Mouse (Mus musculus) midbrain, embryonic 11.5 days (tissue): Measurements from ENCODE around the gene Pi4kb. TPM values are rescaled to one million over a fixed set of nuclear protein-coding genes. Genes with fewer than 3 reads are reported as not detected.

Source experiments
- ATAC-seq: fragments of 200-750 bp; cut with Nextera tagmentation; 2 replicates; pipeline ENCODE4 v1.8.0; 2017; ENCODE audit warnings: moderate TSS enrichment, moderate library complexity; ENCODE audit not compliant: low FRiP score
- DNase-seq: peaks from one replicate; pipeline ENCODE4 v3.0.0; 2015; ENCODE audit warnings: low spot score; ENCODE audit errors: missing footprints
- H3K27ac ChIP-seq: fragments of 300-500 bp; sonication (generic); 2 replicates; pipeline ENCODE4 v1.5.1; 2014; ENCODE audit warnings: low read depth, low read length
- H3K27me3 ChIP-seq: fragments of 300-500 bp; sonication (generic); 2 replicates; pipeline ENCODE4 v1.6.1; 2014; ENCODE audit warnings: mild to moderate bottlenecking, low read length, moderate library complexity, mixed read lengths; ENCODE audit not compliant: control insufficient read depth, insufficient read depth
- H3K36me3 ChIP-seq: fragments of 300-500 bp; sonication (generic); 2 replicates; pipeline ENCODE4 v1.6.1; 2014; ENCODE audit warnings: mild to moderate bottlenecking, low read length, moderate library complexity, mixed read lengths; ENCODE audit not compliant: control insufficient read depth, insufficient read depth
- H3K4me1 ChIP-seq: fragments of 300-500 bp; sonication (generic); 2 replicates; pipeline ENCODE4 v1.6.1; 2014; ENCODE audit warnings: low read length; ENCODE audit not compliant: control insufficient read depth, insufficient read depth
- H3K4me2 ChIP-seq: fragments of 300-500 bp; sonication (generic); 2 replicates; pipeline ENCODE4 v1.6.1; 2014; ENCODE audit warnings: mild to moderate bottlenecking, moderate library complexity
- H3K4me3 ChIP-seq: fragments of 300-500 bp; sonication (generic); 2 replicates; pipeline ENCODE4 v1.5.1; 2014; ENCODE audit warnings: low read depth, low read length
- H3K9ac ChIP-seq: fragments of 300-500 bp; sonication (generic); 2 replicates; pipeline ENCODE4 v1.6.1; 2014; ENCODE audit warnings: low read length
- H3K9me3 ChIP-seq: fragments of 300-500 bp; sonication (generic); 2 replicates; pipeline ENCODE4 v1.6.1; 2016; ENCODE audit warnings: low read length; ENCODE audit not compliant: control insufficient read depth
- WGBS: fragments of 180-500 bp; shearing (Covaris S2); extraction: QIAGEN DNeasy Blood & Tissue Kit; methylation state at CpG from one replicate; pipeline ENCODE4 v1.1.7; 2014; 5-methylcytosine and 5-hydroxymethylcytosine counted together
- polyA plus RNA-seq: library from polyadenylated mRNA; unstranded; fragments of >200 nt; fragmentation: Nextera tagmentation; extraction: Ambion mirVana; gene quantifications from 2 replicates; pipeline ENCODE4 v1.2.1, GENCODE M21; 2014

Pi4kb gene
- polyA plus RNA-seq, 1 experiment from 2014 or later = 21.2 TPM

GRCm38 (mm10) chr3:94952806-94953205 is 21.7 kb upstream of the Pi4kb start:
- 77% methylated on average over 5 of the region's 5 CpGs for WGBS
- Histone ChIP-seq H3K4me2 (peak overlapping the region; percentile 76), H3K36me3 (peaks cover 5% of the 10 kb centered on the region; the same call in 1 of the 2 replicates), H3K4me3 (peak overlapping the region; percentile 70; the same call in 1 of the 2 replicates), H3K9ac (no peak overlapping the region), H3K27me3 (no peaks in the 10 kb centered on the region), H3K4me1 (peaks cover 8% of the 10 kb centered on the region), H3K9me3 (no peaks in the 10 kb centered on the region), H3K27ac (no peak overlapping the region)
- ATAC-seq (no peak), DNase-seq (no peak)

- H3K27me3 ChIP-seq = no peaks in the 10 kb centered on the region
- no peak; the same call in 1 of the 2 replicates for ATAC-seq
- WGBS = 22% methylated on average over 9 of the region's 9 CpGs
- 0 out of 2 replicates have a peak overlapping the region, but pooled peaks have one; percentile 78 for H3K27ac ChIP-seq
- H3K9me3 ChIP-seq = no peaks in the 10 kb centered on the region
- peaks cover 8% of the 10 kb centered on the region for H3K4me1 ChIP-seq
- peak overlapping the region; percentile 81 for H3K9ac ChIP-seq
- H3K36me3 ChIP-seq = peaks cover 6% of the 10 kb centered on the region; the same call in 1 of the 2 replicates
- peak overlapping the region; percentile 70 for H3K4me3 ChIP-seq
- DNase-seq = no peak
- peak overlapping the region; percentile 76 for H3K4me2 ChIP-seq
These were observed 21.2 kb upstream of the Pi4kb start for GRCm38 (mm10) chr3:94953384-94953763.

DNA sequence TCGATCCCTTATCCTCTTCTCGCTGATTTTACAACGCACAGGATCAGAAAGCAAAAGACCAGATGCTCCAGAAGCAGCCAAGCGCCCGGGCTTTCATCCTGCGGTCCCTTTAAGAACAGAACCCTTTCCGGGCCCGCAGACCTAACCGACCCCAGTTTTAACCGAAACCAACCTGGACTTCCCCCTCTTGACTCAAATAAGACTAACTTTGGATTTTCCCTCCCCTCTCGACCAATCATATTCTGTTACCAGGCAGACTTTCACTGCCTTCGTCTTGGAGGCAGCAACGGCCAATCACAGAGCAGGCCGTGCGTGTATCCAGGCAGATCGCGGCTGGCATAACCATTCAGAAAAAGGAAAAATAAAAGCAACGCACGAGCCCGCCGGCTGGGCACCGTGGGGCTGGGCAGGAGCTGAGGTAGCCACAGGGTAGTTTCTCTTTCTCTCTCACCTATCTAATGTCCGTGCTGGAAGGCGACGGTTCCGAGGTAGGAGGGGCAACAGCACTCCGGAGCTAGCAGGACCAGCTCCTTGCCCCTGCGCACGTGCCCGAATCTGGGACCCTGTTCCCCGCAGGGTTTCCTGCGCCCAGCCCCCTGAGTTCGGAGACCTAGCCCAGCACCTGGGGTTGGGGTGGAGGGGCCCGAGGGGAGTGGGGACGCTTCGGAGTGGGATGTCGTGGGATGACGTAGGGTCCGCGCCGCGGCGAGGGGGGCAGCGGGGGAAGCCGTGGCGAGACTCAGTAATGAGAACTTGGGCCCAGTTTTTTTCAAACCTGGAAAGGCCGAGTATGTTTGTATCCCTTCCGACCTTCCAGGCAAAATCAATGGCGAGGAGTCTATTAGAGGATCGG is 20.5 kb upstream of the Pi4kb start, which contains the start of gene Rfx5:
Gene Rfx5 (plus strand): TSS at position 312 of the 853 bp plus-strand sequence.
- peak within 1 kb of the TSS; percentile 70 for H3K4me3 ChIP-seq
- peak within 1 kb of the TSS; percentile 76 for H3K4me2 ChIP-seq
- peaks cover 8% of the 10 kb centered on the region; the same call in 1 of the 2 replicates for H3K36me3 ChIP-seq
- H3K9me3 ChIP-seq = no peaks in the 10 kb centered on the region
- no peaks in the 10 kb centered on the region for H3K27me3 ChIP-seq
- H3K4me1 ChIP-seq = peaks cover 8% of the 10 kb centered on the region
- peak within 1 kb of the TSS; percentile 81 for H3K9ac ChIP-seq
- ATAC-seq (peak; percentile 97), DNase-seq (peak; percentile 98)
- H3K27ac ChIP-seq = peak within 1 kb of the TSS; percentile 78
- under 1% methylated on average over 50 of the region's 50 CpGs for WGBS

DNA sequence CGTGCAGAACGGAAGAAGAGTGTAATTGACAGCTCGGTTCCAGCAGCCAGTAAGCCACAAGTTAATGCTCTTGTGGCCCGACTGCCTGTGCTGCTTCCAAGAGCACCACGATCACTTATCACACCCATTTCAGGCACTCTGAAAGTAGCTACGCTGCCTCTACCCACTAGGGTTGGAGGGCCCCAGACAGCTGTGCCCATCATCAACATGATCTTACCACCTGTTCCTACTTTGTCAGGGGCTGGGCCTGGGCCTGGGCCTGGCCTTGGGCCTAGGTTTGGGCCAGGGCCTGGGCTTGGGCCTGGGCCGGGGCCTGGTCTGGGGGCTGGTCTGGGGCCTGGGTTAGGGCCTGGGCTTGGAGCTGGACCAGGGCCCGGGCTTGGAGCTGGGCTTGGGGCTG is 16.2 kb upstream of the Pi4kb start:
- Histone ChIP-seq H3K4me1 (peaks cover 8% of the 10 kb centered on the region), H3K9me3 (no peaks in the 10 kb centered on the region)

GRCm38 (mm10) chr3:94959871-94960270 is 14.7 kb upstream of the Pi4kb start:
- no peak overlapping the region for H3K27ac ChIP-seq
- peaks cover 4% of the 10 kb centered on the region for H3K4me1 ChIP-seq
- no peaks in the 10 kb centered on the region for H3K27me3 ChIP-seq
- H3K9ac ChIP-seq = no peak overlapping the region
- no peak overlapping the region for H3K4me2 ChIP-seq
- H3K4me3 ChIP-seq = no peak overlapping the region
- DNase-seq (no peak), ATAC-seq (no peak)
- WGBS = 55% methylated on average over 8 of the region's 8 CpGs
- H3K36me3 ChIP-seq = peaks cover 8% of the 10 kb centered on the region; the same call in 1 of the 2 replicates
- H3K9me3 ChIP-seq = no peaks in the 10 kb centered on the region

More for the DNA sequence above, 16.2 kb upstream of the Pi4kb start:
- H3K4me3 ChIP-seq = no peak overlapping the region
- H3K27me3 ChIP-seq = no peaks in the 10 kb centered on the region
- WGBS = 88% methylated on average over 8 of the region's 8 CpGs
- no peak overlapping the region for H3K27ac ChIP-seq
- no peak overlapping the region for H3K4me2 ChIP-seq
- DNase-seq (no peak), ATAC-seq (no peak)
- no peak overlapping the region for H3K9ac ChIP-seq
- H3K36me3 ChIP-seq = peaks cover 8% of the 10 kb centered on the region; the same call in 1 of the 2 replicates

- no peak overlapping the region for H3K4me2 ChIP-seq
- DNase-seq (no peak), ATAC-seq (no peak)
- no peaks in the 10 kb centered on the region for H3K27me3 ChIP-seq
- no peaks in the 10 kb centered on the region; the same call in none of the 2 replicates for H3K4me1 ChIP-seq
- no peak overlapping the region for H3K9ac ChIP-seq
- no peak overlapping the region for H3K27ac ChIP-seq
- peaks cover 8% of the 10 kb centered on the region; the same call in 1 of the 2 replicates for H3K36me3 ChIP-seq
- no peak overlapping the region for H3K4me3 ChIP-seq
- no peaks in the 10 kb centered on the region for H3K9me3 ChIP-seq
- 52% methylated on average over 5 of the region's 5 CpGs for WGBS
These were observed 14.2 kb upstream of the Pi4kb start for GRCm38 (mm10) chr3:94960322-94960721.

DNA sequence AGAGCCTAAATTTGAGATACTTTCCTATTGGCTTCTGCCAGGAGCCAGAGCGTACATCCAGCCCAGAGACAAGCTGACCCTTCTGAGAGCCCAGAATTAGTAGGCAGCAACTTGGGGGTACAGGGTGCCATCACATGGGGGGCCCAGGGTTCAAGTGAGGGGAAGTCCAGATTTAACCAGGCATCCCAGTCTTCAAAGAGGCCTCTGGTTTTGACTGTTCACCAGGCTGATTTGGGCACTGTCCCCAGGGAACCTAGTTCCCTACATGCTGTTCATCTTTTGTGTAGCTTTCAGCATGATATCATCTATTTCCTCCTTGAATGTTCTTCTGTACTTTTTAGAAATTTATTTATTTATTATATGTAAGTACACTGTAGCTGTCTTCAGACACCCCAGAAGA is 9.5 kb upstream of the Pi4kb start:
- DNase-seq = no peak
- Histone ChIP-seq H3K4me3 (no peak overlapping the region), H3K9me3 (no peaks in the 10 kb centered on the region), H3K4me2 (no peak overlapping the region), H3K9ac (no peak overlapping the region), H3K4me1 (no peaks in the 10 kb centered on the region; the same call in 1 of the 2 replicates), H3K27me3 (no peaks in the 10 kb centered on the region), H3K36me3 (no peaks in the 10 kb centered on the region), H3K27ac (no peak overlapping the region)
- 84% methylated on average over 1 of the region's 1 CpGs for WGBS
- ATAC-seq = no peak

DNA sequence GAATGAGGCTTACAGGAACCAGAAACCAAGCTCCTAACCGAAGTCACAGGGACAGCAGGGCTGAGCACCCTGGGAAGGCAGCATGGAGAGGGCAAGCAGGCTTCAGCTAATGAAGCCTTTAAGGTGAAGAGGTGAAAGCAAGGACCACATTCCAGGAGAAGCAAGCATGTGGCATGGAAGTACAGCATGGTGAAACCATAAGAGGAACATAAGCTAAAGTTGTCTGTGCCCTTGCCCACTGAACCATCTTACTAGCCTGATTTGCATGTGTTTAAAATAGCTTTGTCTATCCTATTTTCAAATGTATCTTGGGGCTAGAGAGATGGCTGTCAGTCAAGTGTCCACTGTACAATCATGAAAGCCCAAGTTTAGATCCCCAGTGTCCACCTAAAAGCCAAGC is 8.7 kb upstream of the Pi4kb start:
- no peak overlapping the region for H3K4me2 ChIP-seq
- H3K27me3 ChIP-seq = no peaks in the 10 kb centered on the region
- H3K9ac ChIP-seq = no peak overlapping the region
- DNase-seq = no peak
- no peaks in the 10 kb centered on the region for H3K36me3 ChIP-seq
- 69% methylated on average over 1 of the region's 1 CpGs for WGBS
- no peak for ATAC-seq
- H3K9me3 ChIP-seq = no peaks in the 10 kb centered on the region
- no peak overlapping the region for H3K4me3 ChIP-seq
- no peaks in the 10 kb centered on the region for H3K4me1 ChIP-seq
- H3K27ac ChIP-seq = no peak overlapping the region

GRCm38 (mm10) chr3:94972552-94972951 is 2.0 kb upstream of the Pi4kb start:
- H3K4me3 ChIP-seq = no peak overlapping the region
- no peaks in the 10 kb centered on the region for H3K9me3 ChIP-seq
- H3K9ac ChIP-seq = no peak overlapping the region
- no peaks in the 10 kb centered on the region for H3K36me3 ChIP-seq
- H3K27ac ChIP-seq = no peak overlapping the region
- ATAC-seq (no peak), DNase-seq (peak; percentile 54)
- H3K27me3 ChIP-seq = no peaks in the 10 kb centered on the region
- peaks cover 11% of the 10 kb centered on the region for H3K4me1 ChIP-seq
- no peak overlapping the region for H3K4me2 ChIP-seq
- 85% methylated on average over 3 of the region's 3 CpGs for WGBS
